Mouse (Mus musculus) urinary bladder, adult 18-20 months (tissue): ENCODE measurements at regions not wholly inside any gene's neighbourhood (a gene's known extent, or its start where the extent isn't known, plus 50 kb on each side); places are given as distances from the start of the nearest gene placed in this dataset.
A peak's percentile ranks its signal among the peaks of the same experiment; 100 is the strongest.
"Not testable (repeated sequence)": the region's sequence is repeated elsewhere in the genome, so short reads cannot be mapped to it uniquely, and the experiment has no call there.

Experiments
- DNase-seq, 2 experiments: peaks; one replicate each; pipeline ENCODE4 v3.0.0; 2022; ENCODE audit warnings: low spot score in 2 of 2, mixed read lengths in 2 of 2

GRCm38 (mm10) chr4:8462414-8462813 lies 223.6 kb upstream of the Car8 start:
- not testable (repeated sequence) for DNase-seq

DNA sequence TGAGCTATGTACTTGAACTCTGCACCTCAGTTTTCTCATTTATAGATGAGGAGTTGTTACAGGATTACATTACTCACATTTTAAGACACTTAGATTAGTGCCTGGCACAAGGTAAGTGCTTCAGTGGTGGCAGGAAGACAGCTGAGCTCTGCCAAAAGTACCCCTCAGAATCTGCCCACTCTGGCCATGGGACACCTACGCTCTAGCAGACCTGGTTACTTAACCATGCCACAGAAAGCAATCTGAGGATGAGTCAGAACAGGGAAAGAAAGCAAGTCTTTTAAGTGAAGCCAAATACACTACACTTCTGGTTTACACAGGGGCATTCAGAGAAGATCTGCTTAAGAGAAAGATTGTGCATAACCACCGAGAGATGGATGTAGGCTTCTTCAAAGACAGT lies 215.5 kb upstream of the Car8 start:
- DNase-seq, result no peak

GRCm38 (mm10) chr4:8432393-8432792 lies 193.6 kb upstream of the Car8 start:
- peak in 1 of 2 experiments; percentile 9 for DNase-seq

DNA sequence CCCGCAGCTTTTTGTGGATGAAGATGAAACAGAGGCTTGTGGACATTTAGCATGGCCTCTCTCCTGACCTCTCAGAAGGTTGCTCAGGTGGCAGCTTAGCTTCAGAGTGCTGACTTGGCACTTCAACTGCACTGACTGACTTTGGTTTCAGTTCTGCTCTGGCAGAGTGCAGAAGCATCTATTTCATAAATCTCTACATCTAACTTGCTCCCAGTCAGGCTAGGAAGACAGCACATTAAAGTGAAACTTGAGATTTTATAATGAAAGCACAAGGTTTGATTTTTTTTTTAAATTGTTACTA lies 192.1 kb upstream of the Car8 start:
- no peak for DNase-seq

DNA sequence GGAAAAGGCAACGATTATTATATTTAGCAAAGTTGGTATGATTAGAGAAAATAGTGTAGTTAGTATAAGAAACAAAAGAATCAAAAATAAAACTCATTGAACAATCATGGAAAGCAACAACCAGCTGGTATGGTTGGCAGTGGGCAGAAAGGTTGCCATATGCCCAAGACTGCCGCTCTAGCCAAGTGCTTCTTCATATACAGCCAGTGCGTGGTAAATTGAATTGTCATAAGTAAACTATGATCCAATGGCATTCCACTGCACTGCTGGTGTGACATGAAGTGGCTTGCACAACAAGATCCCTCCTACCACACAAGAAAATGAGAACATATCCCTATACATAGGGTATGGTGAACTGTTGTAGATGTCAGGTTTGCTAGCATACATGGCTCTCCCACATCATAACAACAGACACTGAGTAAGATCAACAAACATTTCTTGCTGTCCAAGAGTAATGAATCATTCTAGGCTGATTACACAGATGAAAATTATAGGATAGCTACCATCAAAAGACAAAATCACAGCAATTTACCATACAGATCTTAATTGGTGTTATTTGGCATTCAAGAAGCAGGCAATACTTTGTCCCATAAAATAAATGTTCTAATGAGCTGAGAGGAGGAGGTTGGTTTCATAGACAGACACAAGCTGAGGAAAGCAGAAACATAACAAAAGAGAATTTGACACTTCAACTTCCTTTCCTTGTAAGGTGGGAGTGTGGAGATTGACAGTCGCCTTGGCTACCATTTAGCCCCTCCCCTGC lies 191.6 kb upstream of the Car8 start:
- DNase-seq, result no peak

DNA sequence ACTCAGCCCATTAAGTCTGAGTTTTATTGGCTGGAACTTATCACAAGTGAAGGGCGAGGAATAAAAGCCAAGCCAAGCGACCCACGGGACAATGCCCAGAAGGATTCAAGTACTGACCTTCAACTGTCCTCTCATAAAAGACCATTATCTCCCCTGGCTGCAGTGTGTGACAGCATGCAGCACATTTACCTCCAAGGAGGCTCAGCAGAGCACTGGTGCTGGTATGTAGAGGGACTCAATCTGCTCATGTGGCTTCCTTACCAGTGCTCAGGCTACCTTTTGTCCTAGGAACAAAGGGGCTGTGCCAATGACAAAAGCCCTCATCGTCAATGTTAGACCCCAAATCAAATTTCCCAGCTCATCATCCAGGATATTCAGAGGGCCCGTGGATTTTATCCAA lies 190.9 kb upstream of the Car8 start:
- DNase-seq, result no peak

GRCm38 (mm10) chr4:8428629-8429523 lies 190.0 kb upstream of the Car8 start:
- DNase-seq, result no peak

DNA sequence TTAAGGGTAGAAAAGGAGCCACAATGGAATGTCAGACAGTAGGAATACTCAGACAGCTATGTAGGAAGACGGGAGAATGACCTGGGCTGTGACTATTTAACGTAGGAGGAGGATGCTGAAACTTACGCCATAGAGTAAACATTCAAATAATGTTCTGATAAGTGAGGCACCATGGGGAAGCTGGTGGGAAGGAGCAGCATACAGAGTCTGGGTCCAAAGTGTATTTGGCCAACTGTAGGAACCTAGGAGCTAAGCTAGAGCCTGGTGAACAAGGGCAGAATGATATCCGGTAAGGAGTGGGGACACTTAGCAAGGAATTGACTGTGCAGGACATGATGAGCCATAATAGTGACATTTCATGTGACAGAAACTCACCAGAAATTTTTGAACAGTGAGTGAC lies 189.0 kb upstream of the Car8 start:
- DNase-seq, result no peak

DNA sequence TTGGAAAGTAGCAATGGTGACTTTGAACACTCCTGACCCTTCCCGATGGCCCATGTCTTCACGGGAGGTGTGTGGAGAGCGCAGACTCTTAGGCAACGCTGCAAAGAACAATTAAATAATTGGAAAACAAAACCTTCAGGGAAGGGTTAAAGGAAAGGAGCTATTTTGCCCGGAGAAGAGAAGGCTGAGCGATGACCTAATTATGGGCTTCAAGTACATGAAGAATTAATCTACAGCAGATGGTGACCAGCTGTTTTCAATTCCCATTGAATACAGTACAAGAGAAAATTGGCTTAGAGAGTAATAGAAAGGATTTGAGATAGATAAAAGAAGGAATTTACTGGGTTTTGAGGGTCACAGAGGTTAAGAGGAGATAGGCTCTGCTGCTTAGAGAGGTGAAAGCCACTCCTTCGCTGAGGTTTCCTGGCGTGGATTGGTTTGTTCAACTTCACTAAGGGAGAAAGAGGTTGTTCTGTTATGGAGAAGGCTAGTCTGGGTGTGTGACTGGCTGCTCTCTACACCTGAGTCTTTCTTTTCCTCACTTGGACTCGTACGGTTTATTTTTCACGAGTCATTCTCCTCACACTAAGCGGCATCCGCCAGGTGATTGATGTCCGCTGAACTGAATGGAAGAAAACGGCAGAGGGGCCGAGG lies 184.7 kb upstream of the Car8 start:
- DNase-seq, result no peak

GRCm38 (mm10) chr4:8421285-8421684 lies 182.4 kb upstream of the Car8 start:
- no peak for DNase-seq

DNA sequence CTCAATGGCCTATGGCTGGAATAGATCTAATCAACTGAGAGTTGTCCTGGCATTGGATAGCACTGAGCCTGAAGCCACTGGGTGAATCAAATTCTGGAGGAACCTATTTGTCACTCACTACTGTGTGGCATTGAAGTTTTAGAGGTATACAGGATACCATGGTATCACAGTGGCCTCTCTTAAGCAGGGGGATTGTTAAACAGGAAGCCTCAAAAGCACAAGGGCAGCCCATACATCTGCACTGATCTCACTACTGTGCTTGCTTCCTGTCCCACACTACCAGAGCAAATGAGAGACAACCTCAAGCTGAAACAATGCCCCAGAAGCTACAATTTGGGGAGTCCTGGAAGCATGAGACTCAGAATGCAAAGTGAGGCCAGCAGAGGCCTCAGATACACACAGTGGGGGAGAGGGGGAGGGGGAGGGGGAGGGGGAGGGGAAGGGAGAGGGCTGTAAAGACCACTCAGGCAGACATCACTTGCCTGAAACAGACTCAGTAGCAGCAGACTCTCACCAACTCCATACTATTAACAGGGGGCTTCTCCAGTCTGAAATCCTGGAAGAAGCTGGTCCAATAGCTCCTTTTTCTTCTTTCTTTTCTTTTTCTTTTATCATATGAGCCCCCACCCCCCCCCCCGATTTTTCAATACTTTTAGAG lies 179.7 kb upstream of the Car8 start:
- no peak for DNase-seq

DNA sequence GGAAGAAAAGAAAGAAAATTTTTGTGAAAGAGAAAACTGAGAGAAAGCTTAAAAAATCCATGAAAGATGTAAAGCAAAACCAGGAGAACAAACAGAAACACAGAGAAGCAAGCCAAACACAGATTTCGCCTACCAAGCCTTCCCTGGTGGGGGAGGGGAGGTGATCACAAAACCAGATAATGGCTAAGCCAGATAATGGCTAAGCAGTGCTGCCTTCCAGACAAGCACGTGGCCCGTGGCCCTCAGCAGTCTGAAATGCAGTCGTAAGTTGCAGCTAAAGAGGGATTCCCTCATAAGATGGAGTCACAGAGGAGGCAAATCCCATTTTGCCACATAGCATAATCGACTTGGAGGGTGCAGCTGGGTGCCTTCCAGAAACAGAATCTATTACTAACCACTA lies 179.0 kb upstream of the Car8 start:
- DNase-seq, result peak in 1 of 2 experiments; percentile 6

GRCm38 (mm10) chr4:8413307-8413706 lies 174.5 kb upstream of the Car8 start:
- DNase-seq, result no peak

GRCm38 (mm10) chr4:8400069-8400468 lies 161.2 kb upstream of the Car8 start:
- DNase-seq, result no peak

- DNase-seq, result no peak
These were observed 160.6 kb upstream of the Car8 start for GRCm38 (mm10) chr4:8399430-8399829.

DNA sequence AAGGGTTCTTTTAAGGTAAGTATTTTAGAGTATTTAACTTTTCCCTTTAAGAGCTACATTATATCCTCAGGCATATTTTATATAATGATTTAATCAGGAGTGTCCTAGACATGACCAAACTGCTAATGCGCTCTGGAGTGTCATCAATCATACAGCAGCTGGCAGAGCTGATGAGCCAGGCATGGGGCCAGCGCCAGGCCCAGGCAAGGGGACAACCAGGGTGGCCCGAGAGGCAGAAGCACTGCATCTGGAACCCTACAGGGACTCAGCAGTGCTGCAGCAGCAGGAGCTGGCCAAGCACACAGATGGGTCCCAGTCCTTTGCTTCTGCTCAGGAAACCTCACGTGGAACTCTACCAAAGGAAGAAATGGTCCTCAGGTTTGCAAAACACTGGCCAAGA lies 160.1 kb upstream of the Car8 start:
- DNase-seq, result no peak

DNA sequence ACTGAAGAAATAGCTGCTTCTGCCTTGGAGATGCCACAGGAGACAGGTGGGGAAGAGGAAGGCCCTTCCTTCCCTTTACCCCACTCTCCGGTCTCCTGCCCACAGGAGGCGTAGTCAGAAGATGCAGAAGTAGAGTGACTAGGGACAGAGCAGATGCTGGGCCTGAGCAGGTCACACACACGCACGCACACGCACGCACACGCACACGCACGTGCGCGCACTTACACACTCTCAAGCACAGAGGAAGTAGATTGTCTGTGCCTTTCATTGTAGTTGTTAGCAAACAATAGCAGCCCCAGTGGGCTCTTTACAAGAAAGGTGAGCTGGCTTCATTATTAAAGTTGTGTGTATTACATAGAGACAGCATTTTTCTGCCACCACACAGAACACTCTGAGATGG lies 144.3 kb upstream of the Car8 start:
- no peak for DNase-seq

- DNase-seq, result no peak
These were observed 143.2 kb upstream of the Car8 start for GRCm38 (mm10) chr4:8382125-8382417.

DNA sequence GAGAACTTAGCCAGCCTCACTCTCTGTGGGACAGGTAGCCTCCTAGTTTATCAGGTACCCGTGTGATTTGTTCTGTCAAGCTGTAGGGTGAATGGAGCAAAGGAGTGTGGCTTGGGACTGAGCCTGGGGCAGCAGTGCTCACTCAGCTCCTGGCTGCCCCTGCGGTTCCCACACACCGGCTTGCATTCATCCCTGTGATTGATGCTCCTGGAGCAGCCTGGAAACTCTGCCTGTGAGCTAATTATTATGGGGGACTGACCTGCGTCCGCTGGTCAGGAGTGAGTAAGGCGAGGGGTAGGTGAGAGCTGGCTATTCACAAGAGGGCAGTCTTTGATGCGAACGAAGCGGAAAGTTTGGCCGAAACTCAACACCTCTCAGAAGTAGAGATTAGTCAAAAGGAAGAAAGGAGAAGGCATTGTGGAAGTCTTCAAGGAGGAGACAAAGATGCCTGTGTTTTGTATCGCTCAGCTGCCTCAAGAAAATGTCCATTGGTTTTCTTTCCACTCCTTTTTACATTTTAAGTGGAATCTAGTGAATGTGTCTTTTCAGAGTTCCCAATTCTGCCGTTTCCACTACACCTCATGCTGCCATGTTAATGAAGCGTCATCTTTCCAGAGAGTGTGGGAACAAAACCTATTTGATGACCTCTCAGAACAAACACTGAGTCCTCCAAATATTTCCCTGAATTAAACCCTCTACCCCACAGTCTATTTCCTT lies 142.7 kb upstream of the Car8 start:
- DNase-seq, result no peak

DNA sequence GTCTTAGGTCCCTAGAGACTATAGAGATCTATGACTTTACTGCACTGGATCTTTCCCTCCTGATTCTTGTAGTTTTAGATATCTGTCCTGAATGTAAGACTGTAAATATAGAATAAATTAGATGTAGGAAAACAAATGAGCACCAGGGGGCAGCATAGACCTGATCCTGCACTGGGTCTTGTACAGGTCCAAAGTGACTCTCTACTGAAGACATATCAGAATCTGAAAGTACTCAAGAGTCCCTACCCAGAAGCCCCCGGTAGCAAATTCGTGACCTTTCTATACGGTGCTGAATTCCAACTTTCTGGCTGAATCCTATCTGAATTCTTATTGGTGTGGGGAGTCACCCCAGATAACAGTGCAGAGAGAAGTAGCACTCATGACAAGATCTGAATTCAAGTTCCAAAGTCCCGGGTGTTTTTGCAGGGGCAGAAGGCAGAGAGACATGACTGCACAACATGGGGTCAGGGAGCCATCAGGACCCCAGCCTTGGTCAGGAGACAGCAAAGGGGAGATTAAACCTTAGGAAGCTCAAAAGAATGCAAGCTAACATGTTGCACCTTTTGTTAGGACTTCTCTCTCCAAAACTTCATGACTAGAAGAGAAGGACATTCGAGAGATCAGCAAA lies 142.0 kb upstream of the Car8 start:
- peak; percentile 12 to 25 for DNase-seq
